Mouse (Mus musculus) CH12.LX (cell line): ENCODE measurements at regions not wholly inside any gene's neighbourhood (a gene's known extent, or its start where the extent isn't known, plus 50 kb on each side); places are given as distances from the start of the nearest gene placed in this dataset.

Source experiments
- DNase-seq: peaks from one replicate; pipeline ENCODE4 v3.0.0-alpha.2; 2013; ENCODE audit errors: extremely low read depth
- H3K27ac ChIP-seq: 2 replicates; pipeline ENCODE4 v1.5.1; 2012; ENCODE audit warnings: low read depth, mild to moderate bottlenecking, control low read depth, moderate library complexity; ENCODE audit not compliant: insufficient read depth
- H3K27me3 ChIP-seq: replicated peaks from 2 replicates; pipeline ENCODE3; 2012; ENCODE audit warnings: inconsistent platforms
- H3K36me3 ChIP-seq, 2 experiments: replicated peaks in 1 of 2; 2 replicates each; pipeline versions ENCODE3 to v1.6.1; 2012; ENCODE audit warnings: inconsistent platforms in 1 of 2, low read length in 1 of 2, mild to moderate bottlenecking in 1 of 2, mixed read lengths in 1 of 2, moderate library complexity in 1 of 2; ENCODE audit not compliant: control insufficient read depth in 1 of 2, insufficient read depth in 1 of 2
- H3K4me1 ChIP-seq, 2 experiments: 2 replicates each; pipeline ENCODE4 v1.6.1; 2012; ENCODE audit warnings: inconsistent platforms in 1 of 2, moderate library complexity in 1 of 2; ENCODE audit not compliant: insufficient read depth in 2 of 2, control insufficient read depth in 1 of 2
- H3K4me2 ChIP-seq: 2 replicates; pipeline ENCODE4 v1.6.1; 2012; ENCODE audit warnings: low read depth, mild to moderate bottlenecking, control low read depth; ENCODE audit not compliant: poor library complexity, insufficient read depth, severe bottlenecking
- H3K4me3 ChIP-seq, 3 experiments: fragments of 150-350 bp in 1 of 3; sonication (generic) in 1 of 3; replicated peaks in 1 of 3; 2 replicates each; pipeline versions ENCODE3 to v1.5.1; 2011 to 2012; ENCODE audit warnings: low read depth in 2 of 3, low read length in 2 of 3, mild to moderate bottlenecking in 2 of 3, moderate library complexity in 2 of 3, control low read depth in 1 of 3, improper control_type of control experiment in 1 of 3, inconsistent platforms in 1 of 3, mixed read lengths in 1 of 3; ENCODE audit not compliant: poor library complexity in 1 of 3
- H3K79me2 ChIP-seq: replicated peaks from 2 replicates; pipeline ENCODE4 v1.6.1; 2012; ENCODE audit warnings: mild to moderate bottlenecking, moderate library complexity; ENCODE audit not compliant: control insufficient read depth, poor library complexity, insufficient read depth, severe bottlenecking; ENCODE audit errors: extremely low read depth
- H3K9ac ChIP-seq: 2 replicates; pipeline ENCODE4 v1.6.1; 2012; ENCODE audit warnings: low read depth, mild to moderate bottlenecking, control low read depth, moderate library complexity; ENCODE audit not compliant: insufficient read depth
- H3K9me3 ChIP-seq: replicated peaks from 2 replicates; pipeline ENCODE3; 2012; ENCODE audit warnings: low read length, inconsistent platforms, mixed read lengths
- BHLHE40 ChIP-seq: IDR thresholded peaks from 2 replicates; pipeline ENCODE4 v1.6.1; 2011; ENCODE audit warnings: mild to moderate bottlenecking, low read depth, low read length, improper control_type of control experiment
- CHD1 ChIP-seq: IDR thresholded peaks from 2 replicates; pipeline ENCODE4 v1.6.1; 2012; ENCODE audit warnings: low read depth, low read length, improper control_type of control experiment, inconsistent platforms
- CHD2 ChIP-seq: IDR thresholded peaks from 2 replicates; pipeline ENCODE4 v1.6.1; 2011; ENCODE audit warnings: low read length, improper control_type of control experiment
- CTCF ChIP-seq, 2 experiments: IDR thresholded peaks in 1 of 2; conservative IDR thresholded peaks in 1 of 2; 2 replicates each; pipeline ENCODE4 v1.5.1; 2011 to 2012; ENCODE audit warnings: low read depth in 2 of 2, low read length in 2 of 2, improper control_type of control experiment in 1 of 2, inconsistent platforms in 1 of 2, mild to moderate bottlenecking in 1 of 2, moderate library complexity in 1 of 2
- EP300 ChIP-seq: IDR thresholded peaks from 2 replicates; pipeline ENCODE4 v1.6.1; 2011; ENCODE audit warnings: low read length, improper control_type of control experiment
- ETS1 ChIP-seq: conservative IDR thresholded peaks from 2 replicates; pipeline ENCODE4 v1.6.1; 2012; ENCODE audit warnings: low read depth, mild to moderate bottlenecking, inconsistent platforms, low read length, improper control_type of control experiment, moderate library complexity
- HCFC1 ChIP-seq: IDR thresholded peaks from 2 replicates; pipeline ENCODE4 v1.6.1; 2012; ENCODE audit warnings: low read depth, mild to moderate bottlenecking, inconsistent platforms, low read length, improper control_type of control experiment
- IRF4 ChIP-seq: IDR thresholded peaks from 2 replicates; pipeline ENCODE4 v1.6.1; 2014; ENCODE audit warnings: low read depth, mild to moderate bottlenecking, inconsistent platforms, low read length, improper control_type of control experiment
- JUN ChIP-seq: IDR thresholded peaks from 2 replicates; pipeline ENCODE4 v1.6.1; 2011; ENCODE audit warnings: low read depth, mild to moderate bottlenecking, low read length, improper control_type of control experiment, moderate library complexity; ENCODE audit not compliant: insufficient read depth
- JUND ChIP-seq: conservative IDR thresholded peaks from 2 replicates; pipeline ENCODE4 v1.6.1; 2011; ENCODE audit warnings: low read depth, low read length, improper control_type of control experiment
- KAT2A ChIP-seq: IDR thresholded peaks from 2 replicates; pipeline ENCODE4 v1.6.1; 2012; ENCODE audit warnings: low read length, improper control_type of control experiment, inconsistent platforms; ENCODE audit not compliant: insufficient replicate concordance
- MAX ChIP-seq: IDR thresholded peaks from 2 replicates; pipeline ENCODE4 v1.6.1; 2011; ENCODE audit warnings: low read length, improper control_type of control experiment
- MAZ ChIP-seq: IDR thresholded peaks from 2 replicates; pipeline ENCODE4 v1.6.1; 2012; ENCODE audit warnings: low read depth, mild to moderate bottlenecking, inconsistent platforms, low read length, improper control_type of control experiment, moderate library complexity
- MEF2A ChIP-seq: IDR thresholded peaks from 2 replicates; pipeline ENCODE4 v1.6.1; 2014; ENCODE audit warnings: low read depth, mild to moderate bottlenecking, inconsistent platforms, low read length, improper control_type of control experiment, borderline replicate concordance
- MYC ChIP-seq: IDR thresholded peaks from 2 replicates; pipeline ENCODE4 v1.6.1; 2011; ENCODE audit warnings: low read depth, mild to moderate bottlenecking, improper control_type of control experiment, low read length
- NELFE ChIP-seq: IDR thresholded peaks from 2 replicates; pipeline ENCODE4 v1.6.1; 2011; ENCODE audit warnings: low read depth, low read length, improper control_type of control experiment
- NRF1 ChIP-seq: IDR thresholded peaks from 2 replicates; pipeline ENCODE4 v1.6.1; 2014; ENCODE audit warnings: low read depth, mild to moderate bottlenecking, inconsistent platforms, low read length, improper control_type of control experiment, moderate library complexity
- PAX5 ChIP-seq: IDR thresholded peaks from 2 replicates; pipeline ENCODE4 v1.6.1; 2012; ENCODE audit warnings: low read length, inconsistent platforms, mixed read lengths
- POLR2A ChIP-seq: IDR thresholded peaks from 2 replicates; pipeline ENCODE4 v1.6.1; 2011; ENCODE audit warnings: low read depth, mild to moderate bottlenecking, improper control_type of control experiment, low read length
- RAD21 ChIP-seq: IDR thresholded peaks from 2 replicates; pipeline ENCODE4 v1.6.1; 2011; ENCODE audit warnings: low read depth, mild to moderate bottlenecking, low read length, improper control_type of control experiment, moderate library complexity
- RCOR1 ChIP-seq: conservative IDR thresholded peaks from 2 replicates; pipeline ENCODE4 v1.6.1; 2012; ENCODE audit warnings: low read depth, mild to moderate bottlenecking, inconsistent platforms, low read length, improper control_type of control experiment
- SIN3A ChIP-seq: IDR thresholded peaks from 2 replicates; pipeline ENCODE4 v1.6.1; 2012; ENCODE audit warnings: low read length, improper control_type of control experiment, inconsistent platforms
- TBP ChIP-seq: conservative IDR thresholded peaks from 2 replicates; pipeline ENCODE4 v1.6.1; 2011; ENCODE audit warnings: low read depth, low read length, improper control_type of control experiment
- TCF12 ChIP-seq: IDR thresholded peaks from 2 replicates; pipeline ENCODE4 v1.6.1; 2014; ENCODE audit warnings: low read depth, mild to moderate bottlenecking, inconsistent platforms, low read length, improper control_type of control experiment
- UBTF ChIP-seq: IDR thresholded peaks from 2 replicates; pipeline ENCODE4 v1.6.1; 2012; ENCODE audit warnings: low read depth, mild to moderate bottlenecking, inconsistent platforms, low read length, improper control_type of control experiment, moderate library complexity
- USF1 ChIP-seq: IDR thresholded peaks from 2 replicates; pipeline ENCODE4 v1.6.1; 2014; ENCODE audit warnings: low read depth, mild to moderate bottlenecking, inconsistent platforms, low read length, improper control_type of control experiment
- ZKSCAN1 ChIP-seq: IDR thresholded peaks from 2 replicates; pipeline ENCODE4 v1.6.1; 2012; ENCODE audit warnings: low read depth, inconsistent platforms, low read length, improper control_type of control experiment, borderline replicate concordance
- dilution Hi-C: fragments of 300-500 bp; cut with MboI; formaldehyde crosslinking; loops from 2 replicates; pipeline ENCODE4 v1.14.3; 2020; ENCODE audit warnings: low sequenced_read_pairs; ENCODE audit not compliant: extremely low pct_unique_long_range_greater_than_20kb, extremely low pct_ligation_motif_present
- in situ Hi-C: fragments of 300-500 bp; cut with MboI; formaldehyde crosslinking; loops from 3 replicates; pipeline ENCODE4 v1.14.3; 2019; ENCODE audit warnings: low sequenced_read_pairs, low pct_ligation_motif_present, low pct_unique_long_range_greater_than_20kb, mixed read lengths

DNA sequence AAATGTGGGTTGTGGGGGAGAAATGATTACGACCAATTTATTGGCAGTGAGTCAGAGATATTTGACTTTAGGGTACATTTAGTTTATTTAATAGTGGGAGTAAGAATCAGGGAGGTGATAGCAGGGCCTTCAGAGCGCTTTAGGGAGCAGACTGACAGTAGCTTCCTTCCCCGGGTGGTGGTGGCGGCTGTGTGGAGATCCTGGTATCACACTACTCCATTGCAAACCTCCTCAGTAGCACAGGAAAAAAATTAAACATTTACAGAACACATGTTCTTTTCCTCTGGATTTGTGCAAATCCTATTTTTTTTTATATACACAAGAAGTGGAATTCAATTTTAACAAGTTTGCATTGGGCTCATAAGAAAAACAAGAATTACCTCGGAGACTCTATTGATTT is 367.7 kb downstream of the Vrk1 start:
- in situ Hi-C loops = no loop called here
- no peak overlapping the region for H3K4me2 ChIP-seq
- H3K79me2 ChIP-seq = no peaks in the 10 kb centered on the region
- no peak overlapping the region for H3K4me3 ChIP-seq
- H3K27ac ChIP-seq = no peak overlapping the region
- no peak for DNase-seq
- dilution Hi-C loops = no loop called here
- no peaks in the 10 kb centered on the region for H3K36me3 ChIP-seq
- H3K27me3 ChIP-seq = no peaks in the 10 kb centered on the region
- H3K9ac ChIP-seq = no peak overlapping the region
- no peaks in the 10 kb centered on the region for H3K4me1 ChIP-seq
- TF ChIP-seq CHD2 = no peak
- TF ChIP-seq MYC = no peak
- TF ChIP-seq TCF12 = no peak
- TF ChIP-seq CHD1 = no peak
- no peak for TF ChIP-seq HCFC1
- TF ChIP-seq KAT2A = no peak
- TF ChIP-seq RAD21 = no peak
- no peak for TF ChIP-seq MEF2A
- TF ChIP-seq PAX5 = no peak
- TF ChIP-seq JUN = no peak
- TF ChIP-seq POLR2A = no peak
- no peak for TF ChIP-seq UBTF
- TF ChIP-seq RCOR1 = no peak
- no peak for TF ChIP-seq IRF4
- H3K9me3 ChIP-seq = peaks cover 75% of the 10 kb centered on the region

DNA sequence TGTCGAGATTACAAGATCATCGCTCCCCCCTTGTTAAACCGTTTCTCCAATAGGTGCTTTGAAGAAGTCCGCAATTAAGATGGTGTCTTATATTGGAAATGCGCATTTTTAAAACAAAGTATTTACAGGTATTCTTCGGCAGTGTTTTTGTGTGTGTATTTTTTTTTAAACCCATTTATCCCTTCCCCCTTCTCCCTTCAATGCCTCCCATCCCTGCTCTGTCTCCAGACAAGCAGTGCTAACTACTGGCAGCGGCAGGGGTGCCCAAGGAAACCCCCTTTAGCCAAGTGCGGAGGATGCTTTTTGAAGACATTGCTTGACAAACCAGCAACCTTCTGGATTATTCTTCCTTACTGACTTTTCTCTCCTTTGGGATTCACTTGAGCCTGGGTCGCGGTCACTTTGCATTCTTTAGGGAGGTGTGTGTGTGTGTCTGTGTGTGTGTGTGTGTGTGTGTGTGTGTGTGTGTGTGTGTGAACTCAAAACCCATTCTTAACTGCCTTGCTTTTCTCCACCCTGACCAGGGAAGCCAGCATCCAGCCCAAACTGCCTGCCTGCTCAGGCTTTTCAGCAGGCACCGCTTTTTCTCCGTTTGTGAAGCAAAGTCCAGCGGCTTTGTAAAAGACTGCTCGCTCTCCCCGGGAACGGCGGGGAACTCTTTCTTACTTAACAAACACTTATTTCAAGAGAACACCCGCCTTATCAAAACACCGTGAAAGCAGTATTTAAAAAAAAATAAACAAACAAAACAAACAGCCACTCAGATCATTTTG is 368.5 kb downstream of the Vrk1 start:
- Histone ChIP-seq H3K36me3 (no peaks in the 10 kb centered on the region), H3K27ac (no peak overlapping the region), H3K4me1 (no peaks in the 10 kb centered on the region), H3K9me3 (peaks cover 77% of the 10 kb centered on the region), H3K4me2 (no peak overlapping the region), H3K9ac (no peak overlapping the region), H3K79me2 (no peaks in the 10 kb centered on the region), H3K27me3 (no peaks in the 10 kb centered on the region), H3K4me3 (no peak overlapping the region)
- dilution Hi-C loops = no loop called here
- DNase-seq = no peak
- TF ChIP-seq PAX5 (no peak), MAZ (no peak), TCF12 (no peak), JUND (no peak), NRF1 (no peak), TBP (no peak), EP300 (no peak), RCOR1 (no peak), MYC (no peak), CHD1 (no peak), JUN (no peak), NELFE (no peak), ZKSCAN1 (no peak), MAX (no peak), CTCF (conservative IDR thresholded peaks at IDR 0.05 in 1 of 2, IDR thresholded peaks at IDR 0.05 in 1 of 2; ENCODE audit: low read depth in 2 of 2, low read length in 2 of 2) (no peak), POLR2A (no peak), USF1 (no peak), ETS1 (no peak), BHLHE40 (no peak), SIN3A (no peak)
- in situ Hi-C loops = no loop called here
